Mouse (Mus musculus) left cerebral cortex, adult 2 months (tissue): Measurements from ENCODE around the gene Cux1. TPM values are rescaled to one million over a fixed set of nuclear protein-coding genes. Genes with fewer than 3 reads are reported as not detected.

ENCODE experiments used
- DNase-seq, 2 experiments: peaks; one replicate each; pipeline ENCODE4 v3.0.0; 2021 to 2022; ENCODE audit warnings: low spot score in 2 of 2, mixed read lengths in 1 of 2; ENCODE audit errors: extremely low spot score in 1 of 2
- H3K27ac ChIP-seq: fragments of 200-600 bp; 2 replicates; pipeline ENCODE4 v1.8.1; 2022
- H3K4me3 ChIP-seq: fragments of 200-600 bp; 2 replicates; pipeline ENCODE4 v1.8.1; 2022
- CTCF ChIP-seq: fragments of 200-600 bp; IDR thresholded peaks from 2 replicates; pipeline ENCODE4 v1.8.1; 2022; ENCODE audit warnings: antibody characterized with exemption, mild to moderate bottlenecking, moderate library complexity
- intact Hi-C: fragments of 180-260 bp; cut with DNase I; formaldehyde crosslinking; loops from one replicate; pipeline ENCODE4 v1.15.1; 2025
- long read RNA-seq, 2 experiments: library from polyadenylated mRNA; stranded (forward); transcript quantifications; one replicate each; pipeline ENCODE4 v2.0.0; 2021; ENCODE audit warnings: borderline mapping rate in 2 of 2
- total RNA-seq, 2 experiments: library from RNA; stranded (reverse); gene quantifications; 2 replicates each; pipeline ENCODE4 v1.2.3; 2021

Cux1 gene
- 100 to 1,000 TPM; 107 to 117 TPM for total RNA-seq
- long read RNA-seq, experiment 1, transcript Cux1-211 (23 exons, 2,831 nt) = major isoform, 23 of 76 reads
- long read RNA-seq, experiment 1, transcript Cux1-207 (23 exons, 2,821 nt) = minor isoform, 11 of 76 reads
- long read RNA-seq, experiment 1, partial matches to known transcripts = 8 of 76 reads
- long read RNA-seq, experiment 1, other reads (novel, unspliced or antisense) = 34 of 76 reads
- long read RNA-seq, experiment 2, full-length matches to known transcripts = 50 of 91 reads
- long read RNA-seq, experiment 2, partial matches to known transcripts = 6 of 91 reads
- long read RNA-seq, experiment 2, other reads (novel, unspliced or antisense) = 35 of 91 reads

- DNase-seq = peak; percentile 79 to 82
- intact Hi-C loops = loop anchor here (1.0 to 5.0 kb wide), 4 partner anchors 56 to 285 kb away; no protein-coding TSS in a partner anchor
- peak; percentile 55 for TF ChIP-seq CTCF
- Histone ChIP-seq H3K27ac (peak within 1 kb of the TSS; percentile 92), H3K4me3 (peak within 1 kb of the TSS; percentile 91)
Observed at GRCm38 (mm10) chr5:136567176-136568025, at the start of gene Cux1. Cux1 (minus strand) TSS chr5:136567490.

DNA sequence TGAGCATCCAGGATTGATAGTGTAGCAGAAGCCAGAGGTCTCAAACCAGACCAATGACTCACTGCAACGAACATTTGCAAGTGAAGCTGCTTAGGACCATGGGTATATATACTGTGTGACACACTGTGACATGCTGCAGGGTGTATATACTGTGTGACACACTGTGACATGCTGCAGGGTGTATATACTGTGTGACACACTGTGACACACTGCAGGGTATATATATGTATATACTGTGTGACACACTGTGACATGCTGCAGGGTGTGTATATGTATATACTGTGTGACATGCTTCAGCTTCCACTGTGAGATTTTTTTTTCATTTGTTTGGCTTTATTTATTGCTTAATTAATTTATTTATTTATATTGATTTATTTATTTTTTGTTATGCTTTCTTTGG is 45.1 kb upstream of the Cux1 start:
- H3K27ac ChIP-seq = no peak overlapping the region
- TF ChIP-seq CTCF = no peak
- no peak for DNase-seq
- intact Hi-C loops = no loop called here
- H3K4me3 ChIP-seq = no peak overlapping the region

DNA sequence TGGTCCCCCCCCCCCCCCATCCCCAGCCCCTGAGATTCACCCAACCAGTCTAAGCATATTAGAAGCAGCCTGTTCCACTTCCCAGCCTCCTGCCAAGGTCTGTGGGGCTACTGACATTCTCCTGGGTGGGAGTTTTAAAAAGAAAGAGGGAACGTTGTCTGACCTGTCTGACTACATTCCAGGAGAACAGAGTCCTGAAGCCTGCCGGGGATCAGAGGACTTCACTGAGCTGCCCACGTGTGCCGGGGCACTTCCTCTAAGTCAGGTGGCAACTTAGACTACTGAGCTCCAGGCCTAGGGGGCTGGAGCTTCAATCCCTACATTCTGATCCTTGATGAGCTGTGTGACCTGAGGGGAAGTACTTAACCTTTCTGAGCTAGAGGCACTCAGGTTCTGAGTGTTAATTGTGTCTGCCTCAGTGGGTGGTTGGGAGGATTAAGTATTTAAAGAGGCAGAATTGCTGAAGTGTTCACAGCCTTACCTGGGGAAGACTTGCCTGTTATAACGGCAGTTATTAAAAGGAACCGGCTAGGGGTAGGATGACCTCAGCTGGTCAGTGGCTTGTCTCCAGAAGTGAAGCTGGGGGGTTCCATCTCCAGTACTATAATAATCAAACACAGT is 41.6 kb upstream of the Cux1 start:
- TF ChIP-seq CTCF = no peak
- H3K27ac ChIP-seq = no peak overlapping the region
- intact Hi-C loops = no loop called here
- no peak overlapping the region for H3K4me3 ChIP-seq
- DNase-seq = no peak

- DNase-seq = no peak
- Histone ChIP-seq H3K4me3 (no peak overlapping the region), H3K27ac (no peak overlapping the region)
- no peak for TF ChIP-seq CTCF
- intact Hi-C loops = no loop called here
Observed at GRCm38 (mm10) chr5:136605144-136605543, 37.9 kb upstream of the Cux1 start.

DNA sequence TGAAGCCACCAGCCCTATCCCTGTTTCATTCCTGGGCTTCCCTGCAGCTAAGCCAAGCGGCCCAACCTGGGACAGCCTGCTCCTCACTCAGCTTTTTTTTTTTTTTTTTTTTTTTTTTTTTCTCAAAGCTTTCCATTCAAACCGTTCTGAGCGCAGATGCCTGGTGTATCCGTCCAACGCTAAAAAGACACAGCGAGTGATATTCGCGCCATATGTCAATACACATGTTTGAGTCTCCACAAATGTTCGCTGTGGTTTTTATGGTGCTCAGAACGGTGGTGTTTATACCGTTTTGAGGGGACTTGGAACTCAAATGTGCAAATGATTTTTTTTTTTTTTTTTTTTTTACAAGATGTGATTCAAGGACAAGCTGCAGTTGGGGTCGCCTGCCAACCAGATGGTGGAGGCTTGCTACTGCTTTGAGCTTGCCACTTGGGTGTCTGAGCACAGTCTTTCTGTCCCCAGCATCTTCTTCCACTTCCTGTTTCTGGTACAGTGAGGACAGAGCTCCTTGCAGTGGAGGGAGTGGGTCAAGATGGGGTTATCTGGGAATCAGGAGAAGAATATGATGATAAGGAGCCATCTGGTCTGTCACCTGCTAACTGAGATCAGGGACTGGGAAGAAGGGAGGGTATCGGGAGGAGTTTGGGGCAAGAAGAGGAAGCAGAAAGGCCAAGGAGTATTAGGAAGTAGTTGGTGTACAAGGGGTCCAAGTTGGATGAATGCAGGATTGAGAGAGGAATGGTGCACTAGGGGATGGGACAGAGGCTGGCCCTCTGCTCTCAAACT is 36.1 kb upstream of the Cux1 start:
- Histone ChIP-seq H3K4me3 (no peak overlapping the region), H3K27ac (no peak overlapping the region)
- no peak for TF ChIP-seq CTCF
- intact Hi-C loops = no loop called here
- DNase-seq = no peak

DNA sequence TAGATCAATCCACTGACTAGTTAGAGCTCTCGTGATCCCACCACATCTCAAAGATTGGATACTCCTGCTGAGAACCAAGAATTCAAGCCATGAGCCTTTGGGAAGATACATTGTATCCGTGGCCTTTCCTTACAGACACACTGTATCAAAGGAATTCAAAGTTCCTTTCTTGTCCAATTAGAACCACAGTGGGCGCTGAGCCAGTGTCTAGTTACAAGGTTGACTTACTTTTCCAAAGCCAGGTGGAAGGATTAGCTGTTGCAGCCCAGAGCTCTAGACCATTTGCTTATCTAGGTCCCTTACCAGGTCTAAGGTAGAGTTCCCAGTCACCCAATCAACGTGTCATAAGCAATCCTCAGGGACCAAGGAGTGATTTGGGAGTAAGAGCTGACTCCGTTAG is 33.2 kb upstream of the Cux1 start:
- intact Hi-C loops = no loop called here
- Histone ChIP-seq H3K4me3 (no peak overlapping the region), H3K27ac (no peak overlapping the region)
- no peak for DNase-seq
- TF ChIP-seq CTCF = no peak

GRCm38 (mm10) chr5:136594896-136595540 is 27.7 kb upstream of the Cux1 start:
- no peak overlapping the region for H3K4me3 ChIP-seq
- H3K27ac ChIP-seq = no peak overlapping the region
- no peak for DNase-seq
- intact Hi-C loops = no loop called here
- no peak for TF ChIP-seq CTCF

- no peak for DNase-seq
- Histone ChIP-seq H3K4me3 (no peak overlapping the region), H3K27ac (no peak overlapping the region)
- no peak for TF ChIP-seq CTCF
- intact Hi-C loops = no loop called here
Observed at GRCm38 (mm10) chr5:136591816-136592499, 24.7 kb upstream of the Cux1 start.

- intact Hi-C loops = no loop called here
- H3K27ac ChIP-seq = no peak overlapping the region
- no peak for DNase-seq
- no peak overlapping the region for H3K4me3 ChIP-seq
- TF ChIP-seq CTCF = no peak
Observed at GRCm38 (mm10) chr5:136589002-136589401, 21.7 kb upstream of the Cux1 start.

DNA sequence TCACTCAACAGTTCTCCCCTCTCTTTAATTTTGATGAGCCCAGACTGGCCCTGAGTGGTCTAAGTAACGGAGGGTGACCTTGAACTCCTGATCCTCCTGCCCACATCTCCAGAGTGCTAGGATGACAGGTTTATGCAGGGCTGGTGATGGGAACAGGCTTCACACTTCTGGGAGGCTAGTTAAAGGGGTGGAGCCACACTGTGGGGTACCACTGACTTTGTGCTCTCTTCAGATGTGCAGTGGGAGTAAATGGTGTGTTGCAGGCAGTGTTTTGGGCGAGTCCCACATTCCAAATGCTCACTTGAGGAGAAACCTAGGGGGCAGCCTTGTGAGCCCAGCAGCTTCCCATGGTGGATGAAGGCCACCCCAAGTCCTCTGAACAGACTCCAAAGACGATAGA is 21.2 kb upstream of the Cux1 start:
- intact Hi-C loops = no loop called here
- no peak for DNase-seq
- no peak overlapping the region for H3K27ac ChIP-seq
- no peak overlapping the region for H3K4me3 ChIP-seq
- no peak for TF ChIP-seq CTCF
